Mouse (Mus musculus) bone marrow, adult 2 months (tissue): ENCODE results near the gene Mmab. TPM values are rescaled to one million over a fixed set of nuclear protein-coding genes. Genes with fewer than 3 reads are reported as not detected.

Source experiments
- H3K27ac ChIP-seq: fragments of 200-500 bp; 2 replicates; pipeline ENCODE4 v1.5.1; 2012; ENCODE audit warnings: low read depth, mild to moderate bottlenecking, control low read depth, inconsistent platforms, low read length; ENCODE audit not compliant: control insufficient read depth, poor library complexity, insufficient read depth
- H3K4me1 ChIP-seq: fragments of 200-500 bp; 2 replicates; pipeline ENCODE4 v1.6.1; 2011; ENCODE audit warnings: low read length; ENCODE audit not compliant: control insufficient read depth, insufficient read depth
- H3K4me3 ChIP-seq: fragments of 200-500 bp; replicated peaks from 2 replicates; pipeline ENCODE3; 2011; ENCODE audit warnings: mild to moderate bottlenecking, low read depth, low read length, control low read depth; ENCODE audit not compliant: control insufficient read depth
- CTCF ChIP-seq: fragments of 200-500 bp; IDR thresholded peaks from 2 replicates; pipeline ENCODE4 v1.5.1; 2011; ENCODE audit warnings: low read length, control low read depth; ENCODE audit not compliant: control insufficient read depth, insufficient read depth
- POLR2A ChIP-seq: fragments of 200-500 bp; IDR thresholded peaks from 2 replicates; pipeline ENCODE4 v1.6.1; 2011; ENCODE audit warnings: low read depth, mild to moderate bottlenecking, control low read depth, low read length, borderline replicate concordance; ENCODE audit not compliant: control insufficient read depth
- WGBS: fragments of 180-500 bp; shearing (Covaris S2); methylation state at CpG from one replicate; pipeline ENCODE4 v1.1.7; 2018; 5-methylcytosine and 5-hydroxymethylcytosine counted together
- polyA plus RNA-seq: library from polyadenylated mRNA; stranded (reverse); fragments of >200 nt; gene quantifications from 2 replicates; pipeline ENCODE4 v1.2.4, GENCODE M21; 2011; ENCODE audit warnings: low replicate concordance; ENCODE audit not compliant: missing spikeins, insufficient read depth, insufficient read length

Gene Mmab
- polyA plus RNA-seq, 1 experiment: 9.1 TPM

- Histone ChIP-seq H3K4me3 (no peak overlapping the region), H3K4me1 (no peaks in the 10 kb centered on the region), H3K27ac (no peak overlapping the region)
- 84% methylated on average over 11 of the region's 11 CpGs for WGBS
- no peak for TF ChIP-seq CTCF
- no peak for TF ChIP-seq POLR2A
These were observed 22.1 kb downstream of the Mmab start for GRCm38 (mm10) chr5:114421561-114422298.

GRCm38 (mm10) chr5:114418541-114418940 is 25.3 kb downstream of the Mmab start:
- Histone ChIP-seq H3K27ac (no peak overlapping the region), H3K4me3 (no peak overlapping the region), H3K4me1 (no peaks in the 10 kb centered on the region)
- WGBS: 90% methylated on average over 8 of the region's 8 CpGs
- TF ChIP-seq CTCF (peak; percentile 26; the same call in 1 of the 2 replicates), POLR2A (no peak)

- H3K4me3 ChIP-seq: no peak overlapping the region
- no peaks in the 10 kb centered on the region for H3K4me1 ChIP-seq
- no peak for TF ChIP-seq CTCF
- no peak for TF ChIP-seq POLR2A
- 57% methylated on average over 8 of the region's 8 CpGs for WGBS
- H3K27ac ChIP-seq: no peak overlapping the region
These were observed 27.0 kb downstream of the Mmab start for GRCm38 (mm10) chr5:114416855-114417254.

- Histone ChIP-seq H3K4me3 (no peak overlapping the region), H3K4me1 (no peaks in the 10 kb centered on the region), H3K27ac (no peak overlapping the region)
- TF ChIP-seq CTCF (no peak), POLR2A (no peak)
- 84% methylated on average over 5 of the region's 5 CpGs for WGBS
These were observed 28.3 kb downstream of the Mmab start for GRCm38 (mm10) chr5:114415606-114416005.

- WGBS: 90% methylated on average over 16 of the region's 16 CpGs
- Histone ChIP-seq H3K4me1 (no peaks in the 10 kb centered on the region), H3K4me3 (no peak overlapping the region), H3K27ac (no peak overlapping the region)
- no peak for TF ChIP-seq CTCF
- no peak for TF ChIP-seq POLR2A
These were observed 30.7 kb downstream of the Mmab start for GRCm38 (mm10) chr5:114413067-114413735.

- 94% methylated on average over 23 of the region's 23 CpGs for WGBS
- TF ChIP-seq CTCF (no peak), POLR2A (no peak)
- no peak overlapping the region for H3K4me3 ChIP-seq
- no peaks in the 10 kb centered on the region for H3K4me1 ChIP-seq
- no peak overlapping the region for H3K27ac ChIP-seq
These were observed 31.4 kb downstream of the Mmab start for GRCm38 (mm10) chr5:114412361-114412998.

GRCm38 (mm10) chr5:114410429-114410828 is 33.4 kb downstream of the Mmab start:
- 88% methylated on average over 13 of the region's 13 CpGs for WGBS
- no peaks in the 10 kb centered on the region for H3K4me1 ChIP-seq
- H3K27ac ChIP-seq: no peak overlapping the region
- TF ChIP-seq CTCF (no peak), POLR2A (no peak)
- no peak overlapping the region for H3K4me3 ChIP-seq

- H3K4me3 ChIP-seq: no peak overlapping the region
- H3K4me1 ChIP-seq: no peaks in the 10 kb centered on the region
- TF ChIP-seq CTCF (no peak), POLR2A (no peak)
- no peak overlapping the region for H3K27ac ChIP-seq
- 93% methylated on average over 11 of the region's 11 CpGs for WGBS
These were observed 35.0 kb downstream of the Mmab start for GRCm38 (mm10) chr5:114408846-114409245.
